Mouse (Mus musculus) spleen, adult 2 months (tissue): ENCODE measurements around the gene Macrod2. TPM values are rescaled to one million over a fixed set of nuclear protein-coding genes. Genes with fewer than 3 reads are reported as not detected.

ENCODE experiments used
- DNase-seq, 2 experiments: peaks; one replicate each; pipeline versions ENCODE4 v3.0.0 to v3.0.0-alpha.2; 2012 to 2021; ENCODE audit warnings: low spot score in 2 of 2, low read depth in 1 of 2
- H3K27ac ChIP-seq: fragments of 200-500 bp; 2 replicates; pipeline ENCODE4 v1.5.1; 2012; ENCODE audit warnings: low read length, inconsistent platforms; ENCODE audit not compliant: insufficient read depth
- H3K27me3 ChIP-seq: fragments of 200-500 bp; 2 replicates; pipeline ENCODE4 v1.6.1; 2012; ENCODE audit warnings: mild to moderate bottlenecking, moderate library complexity, low read length, inconsistent platforms; ENCODE audit not compliant: control insufficient read depth, insufficient read depth
- H3K36me3 ChIP-seq: fragments of 200-500 bp; 2 replicates; pipeline ENCODE4 v1.6.1; 2012; ENCODE audit warnings: mild to moderate bottlenecking, low read length, inconsistent platforms; ENCODE audit not compliant: control insufficient read depth, insufficient read depth
- H3K4me1 ChIP-seq: fragments of 200-500 bp; 2 replicates; pipeline ENCODE4 v1.6.1; 2011; ENCODE audit warnings: inconsistent platforms; ENCODE audit not compliant: control insufficient read depth, insufficient read depth, insufficient read length
- H3K4me3 ChIP-seq: fragments of 200-500 bp; 2 replicates; pipeline ENCODE4 v1.5.1; 2011; ENCODE audit warnings: mild to moderate bottlenecking, inconsistent platforms; ENCODE audit not compliant: insufficient read depth, insufficient read length; ENCODE audit errors: extremely low read depth
- CTCF ChIP-seq: fragments of 200-500 bp; IDR thresholded peaks from 2 replicates; pipeline ENCODE4 v1.5.1; 2011; ENCODE audit warnings: mild to moderate bottlenecking, inconsistent platforms; ENCODE audit not compliant: insufficient read depth, insufficient read length, insufficient replicate concordance; ENCODE audit errors: extremely low read depth
- POLR2A ChIP-seq: fragments of 200-500 bp; IDR thresholded peaks from 2 replicates; pipeline ENCODE4 v1.6.1; 2011; ENCODE audit warnings: low read depth, low read length, inconsistent platforms
- WGBS: fragments of 180-500 bp; shearing (Covaris S2); methylation state at CpG from one replicate; pipeline ENCODE4 v1.1.7; 2018; 5-methylcytosine and 5-hydroxymethylcytosine counted together
- polyA plus RNA-seq: library from polyadenylated mRNA; depleted of rRNA; stranded (reverse); fragments of >200 nt; gene quantifications from 2 replicates; pipeline ENCODE4 v1.2.3, GENCODE M21; 2012

Gene Macrod2
- polyA plus RNA-seq, 1 experiment, result 2.2 TPM

DNA sequence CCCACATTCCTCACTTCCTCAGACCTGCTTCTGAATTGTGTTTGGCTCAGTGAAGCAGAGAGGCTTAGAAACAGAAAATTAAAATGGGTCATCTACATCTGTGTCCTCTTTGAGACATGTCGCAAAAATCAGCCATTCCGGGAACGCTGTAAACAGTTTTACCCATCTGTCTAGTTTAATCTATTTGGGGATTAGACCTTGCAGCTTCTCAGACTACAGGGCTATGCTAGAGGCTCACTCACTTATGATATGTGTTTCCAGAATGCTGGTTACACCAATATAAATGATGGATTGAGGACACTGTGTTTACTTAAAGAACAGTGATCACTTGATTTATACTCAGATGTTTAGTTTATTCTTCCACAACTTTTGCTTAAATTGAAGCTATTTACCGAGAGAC lies 1475.8 kb downstream of the Macrod2 start:
- Histone ChIP-seq H3K4me3 (no peak overlapping the region), H3K27ac (no peak overlapping the region), H3K36me3 (no peaks in the 10 kb centered on the region), H3K27me3 (no peaks in the 10 kb centered on the region), H3K4me1 (no peaks in the 10 kb centered on the region)
- 88% methylated on average over 4 of the region's 4 CpGs for WGBS
- DNase-seq, result no peak
- no peak for TF ChIP-seq POLR2A
- no peak for TF ChIP-seq CTCF

DNA sequence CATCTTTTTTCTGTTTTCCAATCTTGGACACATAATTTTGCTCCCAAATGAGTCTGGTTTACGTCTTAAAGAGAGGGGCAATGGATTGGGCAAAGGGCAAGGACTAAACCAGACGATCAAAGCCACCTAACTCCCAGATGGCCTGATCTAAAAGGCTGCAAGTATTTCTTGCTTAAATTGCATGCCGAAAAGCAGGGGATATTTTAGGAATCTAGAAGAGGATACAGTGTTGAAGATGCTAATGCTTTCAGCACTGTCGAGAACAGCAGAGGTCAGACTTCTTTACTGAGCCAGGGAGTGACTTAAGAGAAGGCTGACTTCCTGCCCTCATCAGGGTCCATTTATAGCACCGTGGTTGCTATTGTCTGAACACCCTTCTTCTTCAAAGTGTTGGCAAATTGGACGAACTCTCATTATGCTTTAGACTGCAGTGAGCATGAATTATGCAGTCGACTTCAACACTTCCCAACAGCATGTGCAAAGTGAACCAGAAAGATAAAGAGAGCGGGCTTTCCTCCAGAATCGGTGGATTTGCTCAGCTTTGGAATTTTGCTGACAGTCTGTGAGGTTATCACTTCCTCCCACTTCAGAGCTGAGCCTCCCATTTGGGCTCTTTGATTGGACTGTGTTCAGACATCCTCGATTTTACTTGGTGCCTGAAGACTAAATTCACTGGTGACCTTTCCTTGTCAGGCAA lies 1481.2 kb downstream of the Macrod2 start:
- no peak for TF ChIP-seq POLR2A
- no peak for TF ChIP-seq CTCF
- Histone ChIP-seq H3K27ac (no peak overlapping the region), H3K4me3 (no peak overlapping the region), H3K4me1 (no peaks in the 10 kb centered on the region), H3K27me3 (no peaks in the 10 kb centered on the region), H3K36me3 (no peaks in the 10 kb centered on the region)
- no peak for DNase-seq
- WGBS, result 58% methylated on average over 10 of the region's 10 CpGs

GRCm38 (mm10) chr2:141876958-141877357 lies 1481.8 kb downstream of the Macrod2 start:
- no peaks in the 10 kb centered on the region for H3K36me3 ChIP-seq
- TF ChIP-seq POLR2A (no peak), CTCF (no peak)
- no peak overlapping the region for H3K27ac ChIP-seq
- H3K27me3 ChIP-seq, result no peaks in the 10 kb centered on the region
- 94% methylated on average over 2 of the region's 2 CpGs for WGBS
- H3K4me3 ChIP-seq, result no peak overlapping the region
- H3K4me1 ChIP-seq, result no peaks in the 10 kb centered on the region
- DNase-seq, result no peak

DNA sequence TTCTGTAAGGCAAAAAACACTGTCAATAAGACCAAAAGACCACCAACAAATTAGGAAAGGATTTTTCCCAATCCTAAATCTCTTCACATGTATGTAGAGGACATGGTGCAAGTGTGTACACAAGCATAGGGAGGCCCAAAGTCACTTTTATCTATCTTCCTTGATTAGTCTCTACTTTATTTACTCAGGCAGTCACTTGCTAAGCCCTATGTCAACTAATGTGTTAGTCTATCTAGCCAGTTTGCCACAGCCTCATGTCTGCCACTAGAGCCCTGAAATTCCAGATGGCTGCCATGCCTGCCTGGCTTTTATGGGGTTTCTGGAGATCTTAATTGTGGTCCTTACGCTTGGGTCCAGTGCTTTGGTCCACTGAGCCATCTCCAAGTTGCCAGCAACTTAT lies 1483.4 kb downstream of the Macrod2 start:
- no peak overlapping the region for H3K4me3 ChIP-seq
- no peaks in the 10 kb centered on the region for H3K27me3 ChIP-seq
- H3K27ac ChIP-seq, result no peak overlapping the region
- H3K36me3 ChIP-seq, result no peaks in the 10 kb centered on the region
- no peak for DNase-seq
- no peaks in the 10 kb centered on the region for H3K4me1 ChIP-seq
- WGBS, result 83% methylated on average over 1 of the region's 1 CpGs
- no peak for TF ChIP-seq CTCF
- TF ChIP-seq POLR2A, result no peak

DNA sequence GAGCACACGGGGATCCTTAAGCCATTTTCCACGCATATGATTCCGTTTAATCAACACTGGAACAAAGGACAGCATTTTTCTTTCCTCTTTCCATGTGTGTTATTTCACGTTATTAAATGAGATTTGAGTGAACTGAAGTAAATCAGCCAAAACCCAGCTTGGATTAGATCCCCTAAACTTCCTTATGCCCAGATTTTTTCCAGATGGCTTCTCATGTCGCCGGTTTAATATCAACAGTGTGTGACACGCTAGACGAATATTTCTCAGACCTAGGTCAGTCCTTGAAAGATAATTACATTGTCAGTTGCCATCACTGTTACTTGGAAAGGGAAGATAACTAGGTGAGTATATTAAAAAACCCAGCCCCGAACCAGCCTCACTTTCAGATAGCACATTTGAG lies 1484.6 kb downstream of the Macrod2 start:
- WGBS, result 85% methylated on average over 9 of the region's 9 CpGs
- Histone ChIP-seq H3K27ac (no peak overlapping the region), H3K36me3 (no peaks in the 10 kb centered on the region), H3K4me3 (no peak overlapping the region), H3K4me1 (no peaks in the 10 kb centered on the region), H3K27me3 (no peaks in the 10 kb centered on the region)
- no peak for DNase-seq
- TF ChIP-seq CTCF, result no peak
- TF ChIP-seq POLR2A, result no peak

DNA sequence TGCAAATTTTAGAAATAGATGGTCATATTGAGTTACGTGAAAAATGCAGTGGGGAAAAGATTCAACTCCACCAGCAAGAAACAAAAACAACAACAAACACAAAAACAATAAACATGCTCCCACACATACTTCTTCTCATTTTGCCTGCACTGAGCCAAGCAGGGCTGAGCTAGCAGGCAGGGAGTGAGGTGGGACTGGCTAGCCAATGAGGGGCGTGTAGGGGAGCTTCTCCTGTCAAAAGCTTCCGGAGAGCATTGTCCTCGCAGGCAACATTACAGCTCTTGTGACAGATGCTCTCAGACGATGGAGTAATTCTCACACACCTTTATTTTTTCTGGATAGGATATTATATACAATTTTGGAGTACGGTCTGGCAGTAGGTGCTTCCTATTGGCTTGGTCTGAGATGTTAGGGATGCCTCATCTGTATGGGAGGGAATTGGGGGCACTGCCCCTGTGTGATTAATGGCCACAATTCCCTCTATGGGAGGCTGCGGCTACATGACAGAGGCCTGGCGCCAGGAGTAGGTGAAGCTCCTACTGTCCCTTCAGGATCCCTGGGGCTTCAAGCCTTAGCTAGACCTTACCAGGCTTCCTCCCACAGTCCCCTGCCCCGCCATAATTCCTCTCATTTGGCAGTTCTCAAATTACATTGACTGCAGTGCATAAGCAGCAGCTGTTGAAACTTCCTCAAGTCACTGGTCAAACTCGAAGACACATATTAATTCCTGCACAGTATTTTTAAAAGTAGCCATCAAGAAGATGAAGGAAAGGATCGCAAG lies 1491.8 kb downstream of the Macrod2 start:
- H3K27ac ChIP-seq, result no peak overlapping the region
- 71% methylated on average over 11 of the region's 11 CpGs for WGBS

DNA sequence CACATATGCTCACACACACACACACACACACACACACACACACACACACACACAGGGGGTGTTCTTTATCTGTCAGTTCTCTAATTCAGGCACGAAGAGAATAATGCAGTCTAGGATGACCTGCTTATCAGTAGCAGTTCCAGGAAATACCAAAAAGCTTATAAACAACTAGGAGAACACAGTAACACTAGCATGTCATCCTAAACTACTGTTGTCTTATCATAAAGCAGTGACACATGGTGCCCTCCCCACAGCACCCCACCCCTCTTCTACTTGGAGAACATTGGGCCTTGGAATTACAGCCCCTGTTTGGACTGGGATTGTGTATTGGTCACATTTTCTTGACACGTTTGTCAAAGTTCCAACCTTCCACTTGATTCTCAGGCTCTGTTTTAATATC lies 1494.4 kb downstream of the Macrod2 start:
- TF ChIP-seq CTCF (no peak), POLR2A (no peak)
- no peaks in the 10 kb centered on the region for H3K4me1 ChIP-seq
- no peaks in the 10 kb centered on the region for H3K27me3 ChIP-seq
- WGBS, result 58% methylated on average over 2 of the region's 2 CpGs
- H3K4me3 ChIP-seq, result no peak overlapping the region
- no peak overlapping the region for H3K27ac ChIP-seq
- no peaks in the 10 kb centered on the region for H3K36me3 ChIP-seq
- DNase-seq, result no peak

More for the DNA sequence above, 1491.8 kb downstream of the Macrod2 start:
- no peaks in the 10 kb centered on the region for H3K4me1 ChIP-seq
- no peak for TF ChIP-seq CTCF
- TF ChIP-seq POLR2A, result no peak
- H3K36me3 ChIP-seq, result no peaks in the 10 kb centered on the region
- no peak for DNase-seq
- no peak overlapping the region for H3K4me3 ChIP-seq
- H3K27me3 ChIP-seq, result no peaks in the 10 kb centered on the region
